Mouse (Mus musculus) embryonic stem cell, embryonic (primary cell): ENCODE measurements at regions not wholly inside any gene's neighbourhood (a gene's known extent, or its start where the extent isn't known, plus 50 kb on each side); places are given as distances from the start of the nearest gene placed in this dataset.

Experiments used
- CTCF ChIA-PET, 4 experiments: fragments of 300-600 bp in 2 of 4; fragments of 350-600 bp in 2 of 4; sonication (Branson Sonifier 250); formaldehyde crosslinking; loops; one replicate each; lab custom pipeline; 2022; ENCODE audit warnings: inconsistent platforms in 2 of 4; lab: Charles Lee
- POLR2A ChIA-PET, 4 experiments: fragments of 300-600 bp in 2 of 4; fragments of 350-600 bp in 2 of 4; sonication (Branson Sonifier 250); formaldehyde crosslinking; loops; one replicate each; lab custom pipeline; 2022; ENCODE audit warnings: antibody characterized with exemption in 4 of 4, inconsistent platforms in 1 of 4; lab: Charles Lee

DNA sequence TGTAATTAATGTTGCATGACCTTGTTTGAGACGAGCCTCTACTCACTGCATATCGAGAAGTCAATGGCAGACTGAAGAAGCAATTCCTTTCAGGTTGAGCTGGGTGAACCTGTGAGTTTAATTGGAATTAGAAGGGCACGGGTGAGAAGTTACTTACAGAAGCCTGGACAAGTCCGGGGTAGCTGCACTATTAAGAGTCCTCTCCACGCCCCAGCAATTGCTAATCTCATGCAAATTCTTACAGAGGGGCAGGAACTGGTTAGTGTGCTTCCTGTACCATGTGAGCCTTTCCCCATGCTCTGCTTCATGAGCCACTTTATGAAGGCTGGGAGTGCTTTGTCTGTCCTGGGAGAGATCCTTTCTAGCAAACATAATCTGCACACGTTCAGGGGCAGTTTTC lies 142.5 kb downstream of the Dkk1 start:
- ChIA-PET CTCF (no interaction called here), POLR2A (no interaction called here)

DNA sequence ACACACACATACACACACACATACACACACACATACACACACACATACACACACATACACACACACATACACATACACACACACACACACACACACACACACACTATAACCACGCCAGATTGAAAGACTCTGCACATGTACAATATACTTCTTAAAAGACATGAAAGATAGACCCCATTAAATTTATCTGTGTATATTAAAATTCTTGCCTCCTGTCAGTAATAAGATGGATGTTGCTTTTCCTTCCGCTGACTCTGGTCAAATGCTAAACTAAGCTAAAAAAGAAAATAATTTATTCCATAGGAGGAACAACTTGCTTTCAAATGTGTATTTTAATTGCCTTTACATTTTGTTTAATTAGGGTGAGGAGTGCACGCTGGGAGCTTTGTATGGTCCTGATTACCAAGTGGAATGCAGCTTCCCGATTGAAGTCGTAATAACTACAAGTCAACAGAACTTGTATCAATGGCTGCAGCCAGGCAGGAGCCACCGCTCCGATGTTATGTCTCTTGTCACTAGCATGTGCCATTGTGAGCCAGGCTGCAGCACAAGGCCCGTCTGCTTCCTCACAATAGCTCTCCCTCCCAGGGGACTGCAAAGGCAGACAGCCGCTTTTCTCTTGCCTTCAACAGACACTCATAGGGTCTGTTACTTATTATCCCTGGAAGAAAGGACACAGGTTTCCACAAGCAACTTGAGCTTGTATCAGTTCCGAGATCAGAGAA lies 129.7 kb downstream of the Dkk1 start:
- ChIA-PET POLR2A (no interaction called here), CTCF (no interaction called here)

DNA sequence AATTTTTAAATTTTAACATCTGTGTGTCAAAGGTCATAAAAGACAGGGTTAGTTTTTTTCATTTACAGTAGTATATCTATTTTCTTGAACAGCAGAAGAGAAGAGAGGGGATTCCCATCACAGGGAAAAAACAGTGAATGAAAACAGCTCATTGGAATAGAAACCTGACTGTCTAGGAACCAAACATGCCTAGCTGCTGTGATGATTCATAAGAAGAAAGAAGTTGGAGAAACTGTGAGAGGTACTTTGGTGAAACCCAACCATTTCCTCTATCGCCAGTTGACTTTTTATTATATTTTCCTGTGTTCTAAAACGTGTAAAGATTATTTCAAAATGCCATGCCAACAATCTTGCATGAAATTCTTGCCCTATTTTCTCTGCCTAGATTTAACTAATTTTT lies 123.8 kb downstream of the Dkk1 start:
- ChIA-PET CTCF (interaction anchor here in 2 of 4 experiments (0.6 to 0.7 kb wide), 2 partner anchors 128 to 196 kb away, joined by 3 to 10 read pairs; no protein-coding TSS in a partner anchor), POLR2A (no interaction called here)

DNA sequence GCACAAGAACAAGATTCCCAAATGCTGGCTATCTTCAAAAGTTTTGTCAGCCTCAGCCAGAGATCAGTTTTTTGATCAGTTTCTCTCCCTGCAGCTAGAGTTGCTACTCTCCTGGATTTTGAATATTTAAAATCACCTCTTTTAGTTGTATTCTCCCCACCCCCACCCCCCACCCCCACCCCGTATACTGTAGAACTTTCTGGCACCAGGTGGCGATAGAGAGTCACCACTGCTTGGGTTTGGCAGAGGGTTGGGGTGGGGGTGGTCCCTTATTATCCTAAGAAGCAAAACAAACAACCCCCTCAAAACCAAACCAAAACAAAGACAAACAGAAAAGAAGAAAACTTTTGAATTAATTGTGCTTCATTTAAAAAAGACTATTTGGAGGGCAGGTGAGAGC lies 122.0 kb downstream of the Dkk1 start:
- ChIA-PET CTCF (interaction anchor here in 3 of 4 experiments (0.6 to 1.7 kb wide), 5 partner anchors 126 to 882 kb away, joined by 3 to 5 read pairs (median 3); no protein-coding TSS in a partner anchor), POLR2A (interaction anchor here in 1 of 4 experiments (0.5 to 1.2 kb wide), 2 partner anchors 106 to 127 kb away, joined by 3 to 5 read pairs; no protein-coding TSS in a partner anchor)

DNA sequence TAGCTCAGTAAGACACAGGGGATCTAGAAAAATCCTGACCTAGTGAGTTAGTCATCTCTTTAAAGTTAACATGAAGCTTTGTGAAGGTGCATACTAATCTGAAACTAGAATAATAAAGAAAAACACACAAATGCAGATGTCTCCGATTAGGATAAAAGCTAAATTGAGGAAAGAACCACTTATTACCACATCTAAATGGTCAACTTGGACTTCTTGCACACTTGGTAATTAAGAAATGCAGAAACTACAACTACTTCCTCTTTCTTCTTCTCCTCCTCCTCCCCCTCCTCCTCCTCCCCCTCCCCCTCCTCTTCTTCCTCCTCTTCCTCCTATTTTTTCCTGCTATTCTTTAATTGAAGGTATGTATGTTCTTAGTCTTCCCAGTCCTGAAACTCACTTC lies 116.3 kb downstream of the Dkk1 start:
- CTCF ChIA-PET = no interaction called here
- POLR2A ChIA-PET = no interaction called here

DNA sequence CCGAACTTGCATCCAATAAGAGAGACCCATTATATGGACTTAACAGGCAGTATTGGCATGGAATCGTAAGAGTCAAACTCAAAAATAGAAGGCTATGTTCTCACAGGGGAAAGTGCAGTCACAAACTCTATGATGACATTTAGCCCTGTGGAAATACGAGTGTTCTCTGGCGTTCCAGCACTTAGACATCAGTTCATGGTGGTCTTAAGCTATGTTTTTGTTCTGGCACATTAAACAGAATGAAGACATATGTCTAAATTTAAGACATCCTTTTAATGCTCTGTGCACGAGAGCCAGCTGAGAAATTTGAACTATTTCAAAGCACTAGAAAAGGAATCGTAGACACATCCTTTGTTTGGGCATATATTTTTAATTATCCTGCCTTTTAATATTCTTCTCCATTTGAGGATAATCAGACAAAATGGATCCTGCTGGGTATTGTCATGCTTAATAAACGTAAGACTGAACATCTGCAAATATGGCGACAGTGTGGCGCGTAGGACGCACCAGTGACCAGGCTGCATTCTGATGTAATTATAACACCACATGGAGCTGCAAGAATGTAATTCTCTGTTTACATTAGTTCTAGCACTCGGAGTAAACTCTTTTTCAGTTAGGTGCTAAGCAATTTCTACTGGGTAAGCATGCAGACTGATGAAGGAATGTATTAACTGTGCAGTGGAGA lies 114.3 kb downstream of the Dkk1 start:
- ChIA-PET CTCF (no interaction called here), POLR2A (no interaction called here)

DNA sequence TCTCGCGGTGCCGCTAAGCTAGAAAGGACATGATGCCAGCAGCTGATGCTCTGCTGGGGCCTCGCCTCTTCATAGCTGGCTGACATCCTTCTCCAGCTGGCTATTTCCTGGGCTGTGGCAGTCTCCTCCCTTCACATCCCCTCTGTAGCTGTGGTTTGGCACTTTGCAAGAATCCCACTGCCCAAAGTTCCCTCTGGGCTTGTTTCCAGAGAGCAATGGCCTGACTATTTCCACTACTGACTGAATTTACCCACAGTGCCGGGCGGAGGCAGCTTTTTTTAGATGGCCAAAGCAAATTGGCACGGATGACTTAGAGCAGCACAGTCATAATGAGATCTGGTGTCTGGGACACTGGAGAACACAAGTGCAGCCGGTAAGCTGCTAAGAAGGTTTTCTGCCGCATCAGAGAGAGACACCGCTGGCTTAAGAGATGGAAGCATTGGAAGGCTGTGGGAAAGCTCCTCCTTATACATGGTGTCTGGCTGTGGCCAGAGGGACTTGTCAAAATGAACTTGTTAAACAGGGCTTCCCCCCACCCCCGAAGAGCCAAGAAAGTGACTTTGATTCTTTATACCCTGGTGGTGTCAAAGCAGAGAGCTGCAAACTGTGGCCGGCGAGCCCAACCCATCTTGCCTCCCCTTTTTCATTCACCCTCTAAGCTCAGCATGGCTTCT lies 98.5 kb downstream of the Dkk1 start:
- ChIA-PET POLR2A (interaction anchor here in 3 of 4 experiments (0.7 to 1.3 kb wide), 3 partner anchors 22 to 103 kb away, joined by 3 to 4 read pairs (median 3); no protein-coding TSS in a partner anchor), CTCF (interaction anchor here in 3 of 4 experiments (0.6 to 0.9 kb wide), 4 partner anchors 17 to 103 kb away, joined by 3 to 4 read pairs (median 3); no protein-coding TSS in a partner anchor)

DNA sequence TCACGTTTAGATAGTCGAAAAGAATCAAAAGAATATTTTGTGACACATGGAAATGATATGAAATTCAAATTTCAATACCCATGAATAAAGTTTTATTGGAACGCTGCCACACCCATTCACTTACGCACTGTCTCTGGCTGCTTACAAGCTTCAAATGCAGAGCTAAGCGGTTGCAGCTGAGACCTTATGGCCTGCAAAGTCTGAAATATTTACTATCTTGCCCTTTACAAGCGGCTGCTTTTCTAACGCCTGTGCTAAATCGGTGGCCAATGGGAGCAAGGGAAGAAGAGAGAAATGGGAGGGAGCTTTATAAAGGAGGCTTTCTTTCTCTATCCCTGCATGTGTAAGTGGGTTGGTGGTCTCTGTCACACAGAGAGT lies 97.9 kb downstream of the Dkk1 start:
- CTCF ChIA-PET = interaction anchor here in 3 of 4 experiments (0.6 to 0.9 kb wide), 4 partner anchors 18 to 102 kb away, joined by 3 to 4 read pairs (median 3); no protein-coding TSS in a partner anchor
- POLR2A ChIA-PET = interaction anchor here in 3 of 4 experiments (0.7 to 1.3 kb wide), 3 partner anchors 23 to 102 kb away, joined by 3 to 4 read pairs (median 3); no protein-coding TSS in a partner anchor

DNA sequence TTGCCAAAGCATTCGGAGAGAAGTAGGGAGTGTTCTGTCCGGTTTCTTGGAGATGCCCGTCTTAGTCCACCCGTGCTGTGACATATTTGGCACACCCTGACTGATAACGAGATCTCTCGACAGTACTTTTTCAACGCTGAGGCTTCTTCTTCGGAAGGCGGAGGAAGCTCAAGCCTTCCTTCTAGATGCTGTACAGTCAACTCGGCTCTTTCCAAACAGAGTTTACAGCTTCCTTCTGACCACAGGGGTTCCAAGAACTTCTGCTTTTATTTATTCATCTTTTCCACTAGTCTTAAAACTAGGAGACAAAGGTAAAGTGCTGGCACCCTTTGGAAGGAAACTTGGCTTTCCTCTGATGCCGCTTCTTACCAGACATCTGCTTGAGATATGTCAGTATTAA lies 96.8 kb downstream of the Dkk1 start:
- POLR2A ChIA-PET = interaction anchor here in 1 of 4 experiments (0.7 kb wide), 1 partner anchor 160 kb away, joined by 3 read pairs; no protein-coding TSS in a partner anchor
- CTCF ChIA-PET = no interaction called here

DNA sequence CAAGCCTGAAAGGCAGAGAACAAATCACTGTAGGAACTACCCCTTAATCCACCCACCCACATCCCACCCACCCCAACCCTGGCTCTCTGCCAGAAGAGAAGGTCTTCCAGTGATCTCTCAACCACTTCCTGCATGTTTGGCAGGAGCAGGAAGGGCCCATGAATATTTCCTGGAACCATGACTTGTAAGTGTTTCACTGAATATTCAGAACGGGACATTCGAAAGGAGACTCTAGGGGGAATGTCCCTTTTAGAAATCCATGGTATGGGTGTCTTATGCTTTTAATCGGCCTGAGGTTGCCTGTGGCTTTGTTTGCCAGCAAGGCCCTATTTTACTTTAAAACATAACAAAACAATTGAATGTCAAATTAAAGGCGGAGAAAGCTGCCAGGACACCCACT lies 66.0 kb downstream of the Dkk1 start:
- ChIA-PET POLR2A (interaction anchor here in 1 of 4 experiments (1.2 kb wide), 1 partner anchor 25 kb away, joined by 3 read pairs; no protein-coding TSS in a partner anchor), CTCF (no interaction called here)

DNA sequence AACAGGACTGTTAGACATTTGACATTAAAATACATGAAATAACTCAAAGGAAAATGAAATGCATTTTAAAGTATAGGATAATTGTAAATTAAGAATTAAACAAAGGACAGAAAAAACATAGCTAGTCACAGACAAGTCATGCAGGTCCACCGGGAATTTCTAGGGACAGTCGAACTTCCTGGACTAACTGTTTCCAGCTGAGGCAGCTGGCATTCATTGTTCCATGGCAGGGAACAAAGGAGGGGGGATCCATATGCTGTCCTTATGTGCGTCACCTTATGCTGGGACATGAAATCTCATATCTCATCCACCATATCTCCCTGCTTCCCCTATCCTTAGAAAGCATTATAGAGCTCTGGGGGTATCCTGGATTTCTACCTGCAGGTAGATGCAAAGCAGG lies 59.7 kb downstream of the Dkk1 start:
- ChIA-PET POLR2A (no interaction called here), CTCF (no interaction called here)

DNA sequence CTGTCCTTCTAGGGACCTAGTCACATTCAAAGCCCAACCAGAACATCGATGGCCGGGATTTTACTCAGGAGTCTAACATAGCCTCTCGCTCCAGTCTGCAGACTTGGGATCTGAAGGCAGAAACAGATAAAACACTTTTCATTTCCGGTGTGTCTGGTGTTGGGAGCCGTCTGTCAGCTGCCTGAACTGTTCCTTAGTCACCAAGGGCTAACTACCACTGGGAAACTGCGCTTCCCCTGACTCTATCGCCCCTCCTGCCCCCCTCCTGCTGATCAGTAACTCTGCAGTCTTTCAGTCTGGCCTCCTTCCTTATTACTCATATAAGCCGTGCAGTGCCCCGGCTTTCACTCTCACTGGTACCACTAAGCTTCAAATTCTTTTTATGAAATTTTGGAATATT lies 58.5 kb downstream of the Dkk1 start:
- ChIA-PET POLR2A (no interaction called here), CTCF (no interaction called here)
